26 mouse cellular contexts compared by ENCODE assay signal in the genomic region with DNA sequence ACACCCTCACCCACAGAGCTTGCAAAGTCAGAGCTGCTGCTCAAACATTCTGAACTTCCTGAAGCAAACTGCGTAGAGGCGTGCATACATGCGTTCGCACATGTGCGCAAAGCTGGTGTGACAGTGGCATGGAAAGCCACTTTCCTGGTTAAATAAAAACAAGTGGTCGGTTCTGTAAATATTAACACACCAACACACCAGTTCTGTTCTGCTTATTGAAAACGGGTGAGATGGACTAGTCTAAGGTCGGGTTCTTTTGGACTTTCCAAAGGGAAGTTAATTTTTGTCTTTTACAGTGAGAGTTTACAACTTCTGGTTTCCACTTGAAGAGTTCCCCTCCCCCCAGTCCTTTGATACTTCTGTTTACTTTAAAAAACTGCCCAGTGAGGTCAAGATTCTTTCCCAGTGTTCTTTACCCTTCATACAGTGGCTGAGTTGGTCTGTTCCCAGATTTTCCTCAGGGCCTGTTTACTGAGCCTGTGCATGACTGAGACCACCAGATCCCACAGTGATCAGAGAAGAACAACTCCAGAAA. TPM values are rescaled to one million over a fixed set of nuclear protein-coding genes. Genes with fewer than 3 reads are reported as not detected.
DNase-seq lines count a peak whose midpoint lies in the region; ATAC-seq and TF ChIP-seq lines count a peak whose summit lies in the region.
"Had no signal": no experiment of that assay in that cellular context is flagged by ENCODE, and none has a peak within 500 bp of the region (broad histone marks: within the 10 kb centered on the region; RNA-seq: fewer than 3 reads in every experiment).

No protein-coding gene starts in this region.

- no peak overlapping the region for H3K27ac ChIP-seq in embryonic facial prominence, embryonic 11.5 days (replicated peaks; ENCODE audit: low read depth, low read length)
- no peak overlapping the region for H3K27ac ChIP-seq in embryonic facial prominence, embryonic 10.5 days (replicated peaks)
- H3K27ac ChIP-seq in intestine, embryonic 16.5 days (ENCODE audit: low read length), result no peak overlapping the region
- H3K27ac ChIP-seq in kidney, embryonic 14.5 days (ENCODE audit: low read depth, low read length), result peak overlapping the region; percentile 24; the same call in 1 of the 2 replicates
- no peak overlapping the region for H3K27ac ChIP-seq in liver, postnatal 0 days (ENCODE audit: low read depth)
- H3K27ac ChIP-seq: forebrain, embryonic 15.5 days; hindbrain, postnatal 0 days; liver, embryonic 13.5 days; lung, embryonic 15.5 days; neural tube, embryonic 13.5 days had no signal

- H3K36me3 ChIP-seq in embryonic facial prominence, embryonic 11.5 days (replicated peaks; ENCODE audit: control insufficient read depth, insufficient read depth, low read depth, low read length), result no peaks in the 10 kb centered on the region
- no peaks in the 10 kb centered on the region for H3K36me3 ChIP-seq in embryonic facial prominence, embryonic 10.5 days (replicated peaks)
- H3K36me3 ChIP-seq in intestine, embryonic 16.5 days (ENCODE audit: control insufficient read depth, insufficient read depth, low read length), result no peaks in the 10 kb centered on the region
- no peaks in the 10 kb centered on the region for H3K36me3 ChIP-seq in kidney, embryonic 14.5 days (ENCODE audit: control insufficient read depth, insufficient read depth, low read length)
- H3K36me3 ChIP-seq in liver, postnatal 0 days (replicated peaks; ENCODE audit: insufficient read depth, low read length), result no peaks in the 10 kb centered on the region
- H3K36me3 ChIP-seq: forebrain, embryonic 15.5 days; heart, embryonic 12.5 days; liver, embryonic 13.5 days; lung, embryonic 15.5 days; neural tube, embryonic 13.5 days had no signal

- WGBS in embryonic facial prominence, embryonic 11.5 days, result 87% methylated on average over 8 of the region's 8 CpGs
- WGBS in embryonic facial prominence, embryonic 10.5 days, result 90% methylated on average over 8 of the region's 8 CpGs
- WGBS in intestine, embryonic 16.5 days, result 73% methylated on average over 8 of the region's 8 CpGs
- 72% methylated on average over 8 of the region's 8 CpGs for WGBS in kidney, embryonic 14.5 days
- 68% methylated on average over 8 of the region's 8 CpGs for WGBS in liver, postnatal 0 days (ENCODE audit: insufficient replicate concordance)

- H3K9me3 ChIP-seq in embryonic facial prominence, embryonic 11.5 days (replicated peaks; ENCODE audit: control insufficient read depth, low read length), result no peaks in the 10 kb centered on the region
- no peaks in the 10 kb centered on the region for H3K9me3 ChIP-seq in embryonic facial prominence, embryonic 10.5 days
- no peaks in the 10 kb centered on the region for H3K9me3 ChIP-seq in intestine, embryonic 16.5 days (ENCODE audit: control insufficient read depth, low read length)
- peaks cover 4% of the 10 kb centered on the region; the same call in 1 of the 2 replicates for H3K9me3 ChIP-seq in kidney, embryonic 14.5 days (ENCODE audit: control insufficient read depth, low read length)
- H3K9me3 ChIP-seq in liver, postnatal 0 days (ENCODE audit: low read length), result no peaks in the 10 kb centered on the region
- H3K9me3 ChIP-seq: forebrain, embryonic 15.5 days; liver, embryonic 13.5 days; lung, embryonic 15.5 days; neural tube, embryonic 13.5 days had no signal

- no peak for TF ChIP-seq EP300 in liver, postnatal 0 days (IDR thresholded peaks at IDR 0.05; ENCODE audit: low read depth)

- H3K27me3 ChIP-seq in embryonic facial prominence, embryonic 11.5 days (ENCODE audit: control insufficient read depth, insufficient read depth, low read length), result no peaks in the 10 kb centered on the region
- 0 out of 2 replicates have a peak, but pooled peaks cover 3% of the 10 kb centered on the region for H3K27me3 ChIP-seq in embryonic facial prominence, embryonic 10.5 days (replicated peaks; ENCODE audit: low read depth, poor library complexity, severe bottlenecking)
- no peaks in the 10 kb centered on the region for H3K27me3 ChIP-seq in intestine, embryonic 16.5 days (replicated peaks; ENCODE audit: control insufficient read depth, insufficient read depth, low read length)
- no peaks in the 10 kb centered on the region for H3K27me3 ChIP-seq in kidney, embryonic 14.5 days (ENCODE audit: control insufficient read depth, insufficient read depth, low read length)
- no peaks in the 10 kb centered on the region for H3K27me3 ChIP-seq in liver, postnatal 0 days (ENCODE audit: insufficient read depth, low read length)
- H3K27me3 ChIP-seq: forebrain, embryonic 15.5 days; heart, embryonic 12.5 days; liver, embryonic 13.5 days; lung, embryonic 15.5 days; neural tube, embryonic 13.5 days had no signal

- H3K4me1 ChIP-seq in embryonic facial prominence, embryonic 11.5 days (ENCODE audit: control insufficient read depth, insufficient read depth, low read length), result no peaks in the 10 kb centered on the region
- no peaks in the 10 kb centered on the region for H3K4me1 ChIP-seq in embryonic facial prominence, embryonic 10.5 days
- H3K4me1 ChIP-seq in intestine, embryonic 16.5 days (ENCODE audit: control insufficient read depth, insufficient read depth, low read length), result 0 out of 2 replicates have a peak, but pooled peaks cover 6% of the 10 kb centered on the region
- H3K4me1 ChIP-seq in kidney, embryonic 14.5 days (ENCODE audit: control insufficient read depth, insufficient read depth, low read length), result 0 out of 2 replicates have a peak, but pooled peaks cover 7% of the 10 kb centered on the region
- no peaks in the 10 kb centered on the region for H3K4me1 ChIP-seq in liver, postnatal 0 days (ENCODE audit: insufficient read depth)
- H3K4me1 ChIP-seq: forebrain, embryonic 15.5 days; heart, embryonic 12.5 days; liver, embryonic 13.5 days; lung, embryonic 15.5 days; neural tube, embryonic 13.5 days had no signal

- H3K4me2 ChIP-seq in embryonic facial prominence, embryonic 11.5 days (ENCODE audit: low read depth, low read length), result no peak overlapping the region
- no peak overlapping the region for H3K4me2 ChIP-seq in intestine, embryonic 16.5 days (ENCODE audit: low read depth, low read length)
- H3K4me2 ChIP-seq in kidney, embryonic 14.5 days (replicated peaks; ENCODE audit: low read depth, low read length), result no peak overlapping the region
- H3K4me2 ChIP-seq in liver, postnatal 0 days (ENCODE audit: low read depth, low read length), result no peak overlapping the region
- H3K4me2 ChIP-seq: forebrain, embryonic 15.5 days; heart, embryonic 12.5 days; liver, embryonic 13.5 days; lung, embryonic 15.5 days; neural tube, embryonic 13.5 days had no signal

- no peak for ATAC-seq in embryonic facial prominence, embryonic 11.5 days (replicated peaks; ENCODE audit: insufficient number of reproducible peaks, low FRiP score, low TSS enrichment, low read depth)
- peak; percentile 28; the same call in 1 of the 2 replicates for ATAC-seq in intestine, embryonic 16.5 days
- ATAC-seq in kidney, embryonic 14.5 days (ENCODE audit: low FRiP score, low TSS enrichment), result peak; percentile 62; the same call in 1 of the 2 replicates
- no peak for ATAC-seq in megakaryocyte progenitor cell, adult 5-6 weeks (replicated peaks; ENCODE audit: poor library complexity)
- no peak for ATAC-seq in liver, postnatal 0 days
- ATAC-seq: CD4-positive, CD25-positive, alpha-beta regulatory T cell, adult 4 months; forebrain, embryonic 15.5 days; hindbrain, postnatal 0 days; midbrain, embryonic 16.5 days had no signal

- H3K4me3 ChIP-seq in embryonic facial prominence, embryonic 11.5 days (ENCODE audit: low read depth, low read length), result no peak overlapping the region
- no peak overlapping the region for H3K4me3 ChIP-seq in embryonic facial prominence, embryonic 10.5 days
- no peak overlapping the region for H3K4me3 ChIP-seq in intestine, embryonic 16.5 days (ENCODE audit: low read length)
- H3K4me3 ChIP-seq in kidney, embryonic 14.5 days (ENCODE audit: low read length), result no peak overlapping the region
- no peak overlapping the region for H3K4me3 ChIP-seq in liver, postnatal 0 days (ENCODE audit: low read depth, low read length)
- H3K4me3 ChIP-seq: forebrain, embryonic 15.5 days; heart, embryonic 12.5 days; liver, embryonic 13.5 days; lung, embryonic 15.5 days; myocyte; neural tube, embryonic 13.5 days had no signal

- H3K9ac ChIP-seq in embryonic facial prominence, embryonic 11.5 days (replicated peaks; ENCODE audit: low read length), result no peak overlapping the region
- no peak overlapping the region for H3K9ac ChIP-seq in intestine, embryonic 16.5 days (ENCODE audit: low read depth, low read length)
- H3K9ac ChIP-seq in kidney, embryonic 14.5 days (ENCODE audit: low read depth, low read length), result no peak overlapping the region
- no peak overlapping the region for H3K9ac ChIP-seq in liver, postnatal 0 days (replicated peaks)
- H3K9ac ChIP-seq: forebrain, embryonic 15.5 days; heart, embryonic 12.5 days; liver, embryonic 13.5 days; lung, embryonic 15.5 days; neural tube, embryonic 13.5 days had no signal

- TF ChIP-seq CTCF in liver, postnatal 0 days (IDR thresholded peaks at IDR 0.05; ENCODE audit: low read depth), result no peak

- DNase-seq in embryonic facial prominence, embryonic 11.5 days (ENCODE audit: low spot score), result peak; percentile 13
- DNase-seq in embryonic facial prominence, embryonic 10.5 days (ENCODE audit: low spot score), result no peak
- peak; percentile 55 to 62 for DNase-seq in kidney, postnatal 25 days
- DNase-seq in ovary, postnatal 36 days (ENCODE audit: low spot score), result no peak
- no peak for DNase-seq in liver, postnatal 0 days
- DNase-seq: cerebellum, adult 11-12 months; cerebellum, postnatal 14 days; gastrocnemius, postnatal 10 days; heart, adult 18-20 months; heart, postnatal 10 days; layer of hippocampus, adult 9-11 months; liver, embryonic 13.5 days; lung, postnatal 4 days; right cerebral cortex, adult 18-20 months; thymus, postnatal 36 days had no signal

RNA-seq across cellular contexts. Expression of a gene that starts 22.0 kb away (rescaled TPM):
- 1.5 and 2.2 TPM in 2 replicates for polyA plus RNA-seq in embryonic facial prominence, embryonic 11.5 days (2014; fragmentation: Nextera tagmentation; extraction: Ambion mirVana)
- polyA plus RNA-seq in embryonic facial prominence, embryonic 10.5 days (2016; fragmentation: Nextera tagmentation; extraction: Ambion mirVana), result 1.1 and 2.5 TPM in 2 replicates
- 3.6 and 4.6 TPM in 2 replicates for polyA plus RNA-seq in intestine, embryonic 16.5 days (2015; fragmentation: Nextera tagmentation; extraction: Ambion mirVana)
- polyA plus RNA-seq in kidney, embryonic 14.5 days (2014; fragmentation: Nextera tagmentation; extraction: Ambion mirVana), result 13.8 and 21.5 TPM in 2 replicates
- not detected in 2 replicates for total RNA-seq in megakaryocyte progenitor cell, adult 5-6 weeks (2015)
- not detected in 2 replicates for total RNA-seq in megakaryocyte progenitor cell, adult 5-6 weeks (2017)
- 0.05 and 0.11 TPM in 2 replicates for polyA plus RNA-seq in liver, postnatal 0 days (2015; fragmentation: Nextera tagmentation; extraction: Ambion mirVana)
- polyA plus RNA-seq: CD4-positive, CD25-positive, alpha-beta regulatory T cell, adult 4 months had no signal

Comparison
In these comparisons a context has a peak if more than half of its experiments do, and no peak if none do; other contexts are left out.
1. DNase-seq: peak in embryonic facial prominence, embryonic 11.5 days (single experiment) and kidney, postnatal 25 days (2 of 2); none in embryonic facial prominence, embryonic 10.5 days (single experiment), ovary, postnatal 36 days (single experiment) and liver, postnatal 0 days (single experiment).
2. ATAC-seq: peak in intestine, embryonic 16.5 days (single experiment) and kidney, embryonic 14.5 days (single experiment); none in embryonic facial prominence, embryonic 11.5 days (single experiment), megakaryocyte progenitor cell, adult 5-6 weeks (single experiment) and liver, postnatal 0 days (single experiment).